Mouse (Mus musculus) MEL (cell line): Measurements from ENCODE around the gene Cobl. TPM values are rescaled to one million over a fixed set of nuclear protein-coding genes. Genes with fewer than 3 reads are reported as not detected.

Source experiments
- DNase-seq: peaks from one replicate; pipeline ENCODE4 v3.0.0; 2011; ENCODE audit warnings: low read depth, low spot score
- H3K27ac ChIP-seq: 2 replicates; pipeline ENCODE4 v1.5.1; 2012; ENCODE audit warnings: low read depth, mild to moderate bottlenecking, control low read depth, low read length, moderate library complexity; ENCODE audit not compliant: control insufficient read depth
- H3K27me3 ChIP-seq, 2 experiments: fragments of 150-350 bp in 1 of 2; sonication (generic) in 1 of 2; 2 replicates each; pipeline ENCODE4 v1.6.1; 2012; ENCODE audit warnings: low read length in 2 of 2, mild to moderate bottlenecking in 2 of 2, improper control_type of control experiment in 1 of 2, moderate library complexity in 1 of 2; ENCODE audit not compliant: insufficient read depth in 2 of 2, control insufficient read depth in 1 of 2
- H3K36me3 ChIP-seq, 2 experiments: 2 replicates each; pipeline ENCODE4 v1.6.1; 2012 to 2014; ENCODE audit warnings: low read length in 2 of 2, improper control_type of control experiment in 1 of 2, inconsistent platforms in 1 of 2, mild to moderate bottlenecking in 1 of 2; ENCODE audit not compliant: insufficient read depth in 2 of 2, control insufficient read depth in 1 of 2
- H3K4me1 ChIP-seq, 2 experiments: fragments of 150-350 bp in 1 of 2; sonication (generic) in 1 of 2; 2 replicates each; pipeline ENCODE4 v1.6.1; 2012; ENCODE audit warnings: low read length in 2 of 2, improper control_type of control experiment in 1 of 2, mild to moderate bottlenecking in 1 of 2; ENCODE audit not compliant: insufficient read depth in 2 of 2, control insufficient read depth in 1 of 2
- H3K4me3 ChIP-seq, 2 experiments: fragments of 150-350 bp in 1 of 2; sonication (generic) in 1 of 2; 2 replicates each; pipeline ENCODE4 v1.5.1; 2012; ENCODE audit warnings: low read depth in 2 of 2, low read length in 2 of 2, mild to moderate bottlenecking in 2 of 2, moderate library complexity in 2 of 2, control low read depth in 1 of 2, improper control_type of control experiment in 1 of 2; ENCODE audit not compliant: control insufficient read depth in 1 of 2, insufficient read depth in 1 of 2
- H3K79me2 ChIP-seq: 2 replicates; pipeline ENCODE4 v1.6.1; 2012; ENCODE audit warnings: mild to moderate bottlenecking, low read length, moderate library complexity; ENCODE audit not compliant: control insufficient read depth, poor library complexity, insufficient read depth
- H3K9ac ChIP-seq: 2 replicates; pipeline ENCODE4 v1.6.1; 2012; ENCODE audit warnings: low read depth, mild to moderate bottlenecking, control low read depth, low read length, moderate library complexity; ENCODE audit not compliant: control insufficient read depth, poor library complexity, severe bottlenecking
- H3K9me3 ChIP-seq: fragments of 150-350 bp; sonication (generic); replicated peaks from 2 replicates; pipeline ENCODE4 v1.6.1; 2012; ENCODE audit warnings: mild to moderate bottlenecking, low read length, improper control_type of control experiment, moderate library complexity; ENCODE audit not compliant: insufficient read depth
- BHLHE40 ChIP-seq: IDR thresholded peaks from 2 replicates; pipeline ENCODE4 v1.6.1; 2012; ENCODE audit warnings: low read depth, mild to moderate bottlenecking, inconsistent platforms, low read length, improper control_type of control experiment, borderline replicate concordance
- CHD1 ChIP-seq: IDR thresholded peaks from 2 replicates; pipeline ENCODE4 v1.6.1; 2012; ENCODE audit warnings: low read depth, mild to moderate bottlenecking, inconsistent platforms, low read length, improper control_type of control experiment
- CHD2 ChIP-seq: IDR thresholded peaks from 2 replicates; pipeline ENCODE4 v1.6.1; 2011; ENCODE audit warnings: low read length, improper control_type of control experiment
- E2F4 ChIP-seq: IDR thresholded peaks from 2 replicates; pipeline ENCODE4 v1.6.1; 2011; ENCODE audit warnings: low read depth, low read length, improper control_type of control experiment, borderline replicate concordance
- GABPA ChIP-seq: IDR thresholded peaks from 2 replicates; pipeline ENCODE4 v1.6.1; 2012; ENCODE audit warnings: low read depth, mild to moderate bottlenecking, inconsistent platforms, low read length, improper control_type of control experiment, moderate library complexity
- GATA1 ChIP-seq: IDR thresholded peaks from 2 replicates; pipeline ENCODE4 v1.6.1; 2011; ENCODE audit warnings: low read depth, low read length, improper control_type of control experiment
- KAT2A ChIP-seq: conservative IDR thresholded peaks from 2 replicates; pipeline ENCODE4 v1.6.1; 2012; ENCODE audit warnings: low read depth, low read length, improper control_type of control experiment, inconsistent platforms
- MAFK ChIP-seq: IDR thresholded peaks from 2 replicates; pipeline ENCODE4 v1.6.1; 2011; ENCODE audit warnings: low read depth, mild to moderate bottlenecking, low read length, improper control_type of control experiment, borderline replicate concordance
- MAX ChIP-seq: IDR thresholded peaks from 2 replicates; pipeline ENCODE4 v1.6.1; 2011; ENCODE audit warnings: low read length, improper control_type of control experiment
- MEF2A ChIP-seq: IDR thresholded peaks from 2 replicates; pipeline ENCODE4 v1.6.1; 2014; ENCODE audit warnings: low read depth, mild to moderate bottlenecking, inconsistent platforms, low read length, improper control_type of control experiment; ENCODE audit not compliant: poor library complexity, insufficient replicate concordance, severe bottlenecking; ENCODE audit errors: extremely low read depth
- MXI1 ChIP-seq: IDR thresholded peaks from 2 replicates; pipeline ENCODE4 v1.6.1; 2011; ENCODE audit warnings: mild to moderate bottlenecking, low read depth, low read length, improper control_type of control experiment
- MYC ChIP-seq: IDR thresholded peaks from 2 replicates; pipeline ENCODE4 v1.6.1; 2011; ENCODE audit warnings: low read depth, mild to moderate bottlenecking, low read length, improper control_type of control experiment, moderate library complexity
- NELFE ChIP-seq: IDR thresholded peaks from 2 replicates; pipeline ENCODE4 v1.6.1; 2011; ENCODE audit warnings: low read depth, low read length, improper control_type of control experiment
- NRF1 ChIP-seq: IDR thresholded peaks from 2 replicates; pipeline ENCODE4 v1.6.1; 2014; ENCODE audit warnings: low read depth, mild to moderate bottlenecking, inconsistent platforms, low read length, improper control_type of control experiment, moderate library complexity; ENCODE audit not compliant: poor library complexity, insufficient read depth, severe bottlenecking
- POLR2A ChIP-seq, 2 experiments: IDR thresholded peaks; 2 replicates each; pipeline ENCODE4 v1.6.1; 2011 to 2012; ENCODE audit warnings: low read length in 2 of 2, mild to moderate bottlenecking in 2 of 2, control low read depth in 1 of 2, improper control_type of control experiment in 1 of 2, low read depth in 1 of 2, moderate library complexity in 1 of 2; ENCODE audit not compliant: control insufficient read depth in 1 of 2, insufficient read depth in 1 of 2, poor library complexity in 1 of 2
- RAD21 ChIP-seq: IDR thresholded peaks from 2 replicates; pipeline ENCODE4 v1.6.1; 2011; ENCODE audit warnings: mild to moderate bottlenecking, low read depth, low read length, improper control_type of control experiment
- RCOR1 ChIP-seq: IDR thresholded peaks from 2 replicates; pipeline ENCODE4 v1.6.1; 2012; ENCODE audit warnings: low read depth, mild to moderate bottlenecking, inconsistent platforms, low read length, improper control_type of control experiment
- SMC3 ChIP-seq: IDR thresholded peaks from 2 replicates; pipeline ENCODE4 v1.6.1; 2011; ENCODE audit warnings: low read depth, low read length, improper control_type of control experiment
- UBTF ChIP-seq: IDR thresholded peaks from 2 replicates; pipeline ENCODE4 v1.6.1; 2012; ENCODE audit warnings: low read depth, mild to moderate bottlenecking, inconsistent platforms, low read length, improper control_type of control experiment, moderate library complexity, borderline replicate concordance; ENCODE audit not compliant: insufficient read depth
- ZC3H11A ChIP-seq: IDR thresholded peaks from 2 replicates; pipeline ENCODE4 v1.6.1; 2012; ENCODE audit warnings: low read depth, mild to moderate bottlenecking, inconsistent platforms, low read length, improper control_type of control experiment
- ZKSCAN1 ChIP-seq: IDR thresholded peaks from 2 replicates; pipeline ENCODE4 v1.6.1; 2012; ENCODE audit warnings: low read depth, mild to moderate bottlenecking, inconsistent platforms, low read length, improper control_type of control experiment, moderate library complexity
- polyA plus RNA-seq, 2 experiments: library from polyadenylated mRNA; stranded (reverse) in 1 of 2; unstranded in 1 of 2; fragments of >175 nt in 1 of 2; fragments of >200 nt in 1 of 2; gene quantifications; 2 replicates each; pipeline versions ENCODE4 v1.2.1 to v1.2.4; 2012; ENCODE audit warnings: low replicate concordance in 2 of 2, low read depth in 1 of 2; ENCODE audit not compliant: insufficient read length in 2 of 2, insufficient read depth in 1 of 2, missing spikeins in 1 of 2
- total RNA-seq: library from RNA; depleted of rRNA; stranded (reverse); fragments of 300-350 nt; gene quantifications from 2 replicates; pipeline ENCODE4 v1.2.3, GENCODE M21; 2012

Gene Cobl
- total and polyA plus RNA-seq, 3 experiments: not detected

- TF ChIP-seq RCOR1 (no peak), MXI1 (no peak), KAT2A (no peak), ZC3H11A (no peak), MAFK (no peak), CHD1 (no peak), E2F4 (no peak), GABPA (no peak)
- DNase-seq: no peak
- Histone ChIP-seq H3K4me1 (no peaks in the 10 kb centered on the region), H3K79me2 (no peaks in the 10 kb centered on the region), H3K36me3 (no peaks in the 10 kb centered on the region), H3K27ac (no peak overlapping the region), H3K9me3 (no peaks in the 10 kb centered on the region), H3K4me3 (no peak overlapping the region), H3K27me3 (no peaks in the 10 kb centered on the region), H3K9ac (no peak overlapping the region)
These were observed 53.5 kb downstream of the Cobl start for GRCm38 (mm10) chr11:12411075-12411807.

- no peak overlapping the region for H3K4me3 ChIP-seq
- H3K27me3 ChIP-seq: no peaks in the 10 kb centered on the region
- no peak for DNase-seq
- TF ChIP-seq CHD2 (no peak), MYC (no peak), NRF1 (no peak), GATA1 (no peak), UBTF (no peak), BHLHE40 (no peak), MEF2A (no peak), ZC3H11A (no peak), MXI1 (no peak), RAD21 (no peak), NELFE (no peak), SMC3 (no peak), GABPA (no peak), ZKSCAN1 (no peak), POLR2A (IDR thresholded peaks at IDR 0.05; ENCODE audit: control insufficient read depth in 1 of 2, insufficient read depth in 1 of 2, low read depth in 1 of 2, low read length in 2 of 2, poor library complexity in 1 of 2) (no peak), MAX (no peak)
- no peaks in the 10 kb centered on the region for H3K36me3 ChIP-seq
- H3K9ac ChIP-seq: no peak overlapping the region
- no peaks in the 10 kb centered on the region for H3K4me1 ChIP-seq
- H3K9me3 ChIP-seq: no peaks in the 10 kb centered on the region
- no peaks in the 10 kb centered on the region for H3K79me2 ChIP-seq
- no peak overlapping the region for H3K27ac ChIP-seq
These were observed 55.3 kb downstream of the Cobl start for GRCm38 (mm10) chr11:12409463-12409862.
